Mouse (Mus musculus): Measurements from ENCODE around the gene Gramd4. TPM values are rescaled to one million over a fixed set of nuclear protein-coding genes. Genes with fewer than 3 reads are reported as not detected.
A peak's percentile ranks its signal among the peaks of the same experiment; 100 is the strongest.

The Gramd4 gene
- polyA plus RNA-seq, 1 experiment from 2014 or later, result 41.7 TPM

DNA sequence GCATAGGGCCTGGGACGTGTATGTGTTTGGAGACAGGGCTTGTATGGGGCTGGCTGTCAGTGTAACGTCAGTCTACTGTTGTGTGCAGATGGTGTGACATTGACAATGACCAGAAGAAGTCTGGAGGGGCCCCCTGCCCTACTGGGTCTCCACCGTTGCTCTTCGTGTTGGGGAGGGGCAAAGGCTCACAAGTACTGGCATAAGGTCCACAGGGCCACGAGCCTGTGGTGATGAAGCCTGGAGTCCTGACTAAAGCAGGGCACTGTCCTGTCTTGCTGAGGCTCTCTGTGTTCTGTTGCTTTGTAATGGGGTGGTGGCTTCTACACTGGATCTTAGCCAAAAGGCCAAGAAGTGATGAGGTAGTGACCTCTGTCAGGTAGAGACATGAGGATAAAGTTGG lies 20.4 kb downstream of the Gramd4 start:
- ATAC-seq (replicated peaks), result no peak

DNA sequence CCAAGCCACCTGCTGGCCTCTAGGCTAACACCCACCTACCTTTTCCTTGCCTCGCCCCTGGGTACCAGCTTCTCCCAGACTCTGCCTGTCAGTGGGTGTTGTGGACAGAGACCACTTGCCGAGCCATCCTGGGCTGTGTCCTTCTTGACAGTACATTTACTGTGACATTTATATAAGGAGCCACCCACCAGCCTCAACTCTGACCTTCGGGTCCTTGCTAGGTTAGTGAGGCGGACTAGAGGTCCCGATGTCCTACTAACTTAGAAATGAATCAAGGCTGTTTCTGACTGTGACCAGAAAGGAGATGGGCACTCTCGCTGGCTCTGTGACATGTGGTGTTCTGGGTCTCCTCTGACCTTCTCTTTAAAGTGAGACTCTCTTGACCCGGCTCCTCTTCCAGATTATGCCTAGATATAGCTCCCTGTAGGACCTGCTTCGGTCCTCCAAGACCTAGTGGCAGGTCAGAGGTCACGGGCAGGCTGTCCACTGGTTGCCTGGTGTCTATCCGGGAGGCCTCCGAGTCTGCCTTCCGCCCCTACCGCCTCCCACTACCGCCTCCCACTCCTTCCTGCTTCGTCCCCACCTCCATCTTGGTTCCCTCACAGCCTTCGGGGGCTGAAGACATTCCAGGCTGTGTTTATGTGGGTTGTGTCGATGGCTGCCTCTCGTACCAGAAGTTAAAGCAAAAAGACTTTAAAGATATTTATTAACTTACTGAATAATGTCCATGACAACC lies 21.2 kb downstream of the Gramd4 start:
- no peak overlapping the region for H3K4me2 ChIP-seq
- H3K4me1 ChIP-seq, result peaks cover 29% of the 10 kb centered on the region
- no peaks in the 10 kb centered on the region for H3K36me3 ChIP-seq (replicated peaks)
- no peak for ATAC-seq (replicated peaks)
- H3K27ac ChIP-seq, result no peak overlapping the region
- WGBS, result 77% methylated on average over 18 of the region's 18 CpGs
- H3K9ac ChIP-seq, result no peak overlapping the region
- H3K4me3 ChIP-seq, result no peak overlapping the region
- no peaks in the 10 kb centered on the region for H3K27me3 ChIP-seq (replicated peaks)
- no peaks in the 10 kb centered on the region for H3K9me3 ChIP-seq

More for the DNA sequence above, 20.4 kb downstream of the Gramd4 start:
- no peak overlapping the region for H3K4me3 ChIP-seq
- H3K9ac ChIP-seq, result no peak overlapping the region
- no peak overlapping the region for H3K27ac ChIP-seq
- H3K4me1 ChIP-seq, result peaks cover 22% of the 10 kb centered on the region
- WGBS, result 85% methylated on average over 5 of the region's 5 CpGs
- no peaks in the 10 kb centered on the region for H3K36me3 ChIP-seq (replicated peaks)
- no peak overlapping the region for H3K4me2 ChIP-seq
- H3K9me3 ChIP-seq, result no peaks in the 10 kb centered on the region
- H3K27me3 ChIP-seq (replicated peaks), result no peaks in the 10 kb centered on the region

DNA sequence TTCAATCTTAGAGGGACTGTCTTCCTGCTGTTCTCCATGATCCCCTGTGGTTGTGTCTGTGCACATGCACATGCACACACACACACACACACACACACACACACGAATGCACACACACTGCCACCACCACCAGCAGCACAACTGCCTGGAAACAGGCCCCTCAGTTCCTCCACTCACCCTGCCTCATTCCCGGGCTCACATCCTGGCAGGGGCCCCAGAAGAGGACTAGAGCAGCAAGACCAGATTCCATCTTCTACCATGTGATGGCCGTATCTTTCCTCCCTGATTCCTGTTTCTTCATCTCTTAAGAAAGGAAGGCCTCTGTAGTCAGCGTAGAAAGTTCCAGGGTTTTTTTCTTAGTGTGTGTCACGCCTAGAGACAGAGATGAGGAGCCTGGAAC lies 22.0 kb downstream of the Gramd4 start:
- ATAC-seq (replicated peaks), result no peak
- Histone ChIP-seq H3K9me3 (no peaks in the 10 kb centered on the region), H3K9ac (no peak overlapping the region), H3K4me2 (no peak overlapping the region), H3K4me3 (no peak overlapping the region), H3K36me3 (replicated peaks) (no peaks in the 10 kb centered on the region), H3K27me3 (replicated peaks) (no peaks in the 10 kb centered on the region), H3K27ac (no peak overlapping the region), H3K4me1 (peaks cover 36% of the 10 kb centered on the region)
- 67% methylated on average over 5 of the region's 5 CpGs for WGBS

DNA sequence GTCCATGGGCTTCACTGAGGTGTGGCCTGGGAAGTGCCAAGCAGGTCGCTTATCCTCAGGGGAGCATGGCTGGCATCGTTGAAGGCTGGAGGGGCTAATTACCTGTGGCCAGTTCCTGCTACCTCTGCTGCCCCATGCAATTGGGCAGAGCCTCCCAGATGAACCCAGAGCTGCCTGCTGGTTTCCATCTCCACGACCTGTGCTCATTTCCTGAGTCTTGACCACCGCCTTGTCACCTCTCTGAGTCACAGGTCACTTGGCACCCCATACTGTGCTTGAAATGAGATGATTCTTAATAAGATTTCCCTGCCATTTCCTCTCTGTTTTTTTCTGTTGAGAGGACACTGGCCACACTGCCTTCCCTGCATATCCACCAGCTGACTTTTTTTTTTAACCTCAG lies 22.4 kb downstream of the Gramd4 start:
- Histone ChIP-seq H3K27ac (no peak overlapping the region), H3K9ac (no peak overlapping the region), H3K4me2 (no peak overlapping the region), H3K36me3 (replicated peaks) (no peaks in the 10 kb centered on the region), H3K4me3 (no peak overlapping the region), H3K27me3 (replicated peaks) (no peaks in the 10 kb centered on the region), H3K4me1 (peaks cover 40% of the 10 kb centered on the region), H3K9me3 (no peaks in the 10 kb centered on the region)
- no peak for ATAC-seq (replicated peaks)
- 81% methylated on average over 4 of the region's 4 CpGs for WGBS

DNA sequence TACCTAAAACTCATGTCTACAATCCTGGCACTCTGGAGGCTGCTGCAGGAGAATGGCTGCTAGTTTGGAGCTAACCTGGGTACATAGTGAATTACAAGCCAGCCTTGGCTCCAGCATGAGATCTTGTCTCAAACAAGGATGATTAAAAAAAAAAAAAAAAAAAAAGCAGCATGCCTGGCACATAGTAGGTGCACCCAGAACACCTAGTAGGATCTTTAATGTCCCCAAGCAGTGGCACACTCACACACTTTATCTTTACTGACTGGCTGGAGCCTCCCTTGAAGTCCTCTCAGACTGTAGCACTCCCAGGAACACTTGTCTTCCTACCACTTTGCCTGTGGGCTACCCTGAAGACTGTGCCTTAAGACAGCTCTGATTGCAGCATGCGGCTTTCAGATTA lies 22.9 kb downstream of the Gramd4 start:
- Histone ChIP-seq H3K4me1 (peaks cover 45% of the 10 kb centered on the region), H3K9ac (no peak overlapping the region), H3K27ac (no peak overlapping the region), H3K27me3 (replicated peaks) (no peaks in the 10 kb centered on the region), H3K9me3 (no peaks in the 10 kb centered on the region), H3K36me3 (replicated peaks) (no peaks in the 10 kb centered on the region), H3K4me2 (no peak overlapping the region), H3K4me3 (no peak overlapping the region)
- 85% methylated on average over 1 of the region's 1 CpGs for WGBS
- ATAC-seq (replicated peaks), result no peak

DNA sequence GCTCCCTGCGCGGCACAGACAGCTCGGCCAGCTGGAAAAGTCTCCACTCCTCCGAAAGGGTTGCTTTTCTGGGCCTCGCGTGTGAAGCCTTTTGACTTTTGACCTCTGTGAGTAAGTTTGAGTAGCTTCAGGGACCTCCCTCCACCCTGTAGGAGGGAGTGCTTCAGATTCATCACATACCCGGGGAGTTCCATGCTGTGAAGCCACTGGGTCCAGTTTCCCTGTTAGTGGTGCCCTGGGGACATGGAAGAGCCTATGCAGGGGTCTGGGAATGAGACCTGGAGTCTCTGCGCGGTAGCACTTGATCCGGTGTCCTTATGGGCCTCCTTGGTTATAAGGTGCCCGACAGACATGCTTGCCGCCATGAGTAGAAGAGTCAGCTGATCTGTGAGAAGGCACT lies 24.2 kb downstream of the Gramd4 start:
- Histone ChIP-seq H3K4me3 (no peak overlapping the region), H3K4me2 (no peak overlapping the region), H3K4me1 (peaks cover 57% of the 10 kb centered on the region), H3K9ac (no peak overlapping the region), H3K27ac (no peak overlapping the region), H3K36me3 (replicated peaks) (no peaks in the 10 kb centered on the region), H3K27me3 (replicated peaks) (no peaks in the 10 kb centered on the region), H3K9me3 (no peaks in the 10 kb centered on the region)
- no peak for ATAC-seq (replicated peaks)
- WGBS, result 45% methylated on average over 12 of the region's 12 CpGs

DNA sequence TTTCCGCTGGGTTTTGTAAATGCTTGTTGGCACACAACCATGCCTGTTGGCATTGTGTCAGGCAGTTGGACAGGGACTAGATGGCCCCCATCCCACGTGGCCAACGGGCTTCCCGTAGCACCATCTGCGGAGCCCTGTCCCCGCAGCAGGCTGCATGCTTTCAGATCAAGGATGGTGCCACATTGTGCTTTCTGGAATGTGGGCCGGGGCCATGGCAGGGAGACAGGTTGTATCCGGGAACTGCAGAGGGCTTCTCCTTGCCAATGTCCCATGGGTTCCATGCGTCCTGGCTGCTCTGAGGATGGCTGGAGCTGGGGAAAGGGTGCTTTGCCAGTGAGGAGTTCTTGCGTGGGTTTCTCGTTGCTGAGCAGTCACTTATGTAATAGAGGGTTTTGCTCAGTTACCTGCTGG lies 25.1 kb downstream of the Gramd4 start:
- WGBS, result 76% methylated on average over 11 of the region's 11 CpGs
- Histone ChIP-seq H3K27ac (no peak overlapping the region), H3K27me3 (replicated peaks) (no peaks in the 10 kb centered on the region), H3K4me1 (peaks cover 67% of the 10 kb centered on the region), H3K9ac (no peak overlapping the region), H3K4me3 (no peak overlapping the region), H3K9me3 (no peaks in the 10 kb centered on the region), H3K36me3 (replicated peaks) (no peaks in the 10 kb centered on the region), H3K4me2 (no peak overlapping the region)
- no peak for ATAC-seq (replicated peaks)

DNA sequence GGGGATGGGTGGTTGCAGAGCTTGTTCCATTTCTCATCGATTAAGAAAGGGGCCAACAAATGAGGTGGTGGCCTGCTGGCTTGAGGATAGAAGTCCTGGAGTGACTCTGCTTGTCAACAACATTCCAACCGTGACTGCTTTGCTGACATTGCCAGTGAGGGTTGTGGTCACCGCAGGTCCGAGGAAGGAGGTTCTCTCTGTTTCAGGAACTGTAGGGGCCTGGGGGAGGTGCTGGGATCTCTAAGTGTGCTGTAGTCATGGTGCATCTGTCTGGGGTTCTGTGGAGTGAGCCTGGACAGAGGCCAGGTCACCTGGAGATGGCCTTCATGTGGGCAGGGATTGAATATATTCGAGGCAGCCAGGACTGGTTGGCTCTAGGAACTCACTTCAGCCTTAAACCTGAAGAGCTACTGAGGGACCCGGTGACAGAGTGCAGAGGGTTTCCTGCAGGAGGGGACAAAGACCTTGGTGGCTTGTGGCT lies 25.8 kb downstream of the Gramd4 start:
- H3K4me1 ChIP-seq, result peaks cover 74% of the 10 kb centered on the region
- H3K4me3 ChIP-seq, result no peak overlapping the region
- no peaks in the 10 kb centered on the region for H3K9me3 ChIP-seq
- H3K9ac ChIP-seq, result no peak overlapping the region
- WGBS, result 40% methylated on average over 6 of the region's 6 CpGs
- ATAC-seq (replicated peaks), result no peak
- no peaks in the 10 kb centered on the region for H3K36me3 ChIP-seq (replicated peaks)
- no peak overlapping the region for H3K4me2 ChIP-seq
- no peaks in the 10 kb centered on the region for H3K27me3 ChIP-seq (replicated peaks)
- no peak overlapping the region for H3K27ac ChIP-seq

DNA sequence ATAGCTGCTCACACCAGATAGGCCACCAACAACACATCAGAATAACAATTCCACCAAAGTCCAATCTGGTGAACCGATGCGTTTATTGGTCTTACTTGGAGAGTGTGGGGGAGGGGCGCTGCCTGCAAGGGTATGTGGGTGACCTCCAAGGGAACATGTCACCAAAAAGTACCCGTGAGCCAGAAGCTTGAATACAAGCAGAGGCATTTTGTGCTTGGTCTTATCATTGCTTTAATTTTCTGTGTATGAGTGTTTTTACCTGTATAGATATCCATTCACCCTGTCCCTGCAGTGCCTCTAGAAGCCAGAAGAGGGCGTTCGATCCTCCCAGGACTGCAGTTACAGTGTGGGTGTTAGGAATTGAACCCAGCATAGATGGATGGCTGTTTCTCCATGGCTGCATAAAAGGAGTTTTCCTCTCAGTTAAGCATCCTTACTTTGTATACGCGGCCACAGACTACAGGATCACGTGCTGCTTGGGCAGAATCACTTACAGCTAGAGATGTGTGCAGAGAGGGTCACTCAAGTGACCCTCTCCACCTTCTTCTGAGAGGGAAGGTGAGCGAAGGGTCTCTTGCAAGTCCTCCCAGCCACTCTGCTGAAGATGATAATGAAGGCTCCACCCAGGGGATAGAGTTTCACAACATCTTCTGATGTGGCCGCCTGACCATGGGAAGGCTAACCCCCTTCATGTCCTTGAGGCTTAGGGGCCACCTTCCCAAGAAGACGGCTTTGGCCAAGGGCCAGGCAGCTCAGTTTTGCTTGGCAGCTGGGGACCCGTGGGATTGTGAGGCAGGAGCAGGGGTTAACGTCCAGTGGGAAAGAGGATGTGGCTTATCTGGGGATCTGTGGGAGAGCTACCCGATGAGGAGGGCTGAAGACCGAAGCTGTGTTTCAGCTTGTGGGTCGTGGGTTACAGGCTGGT lies 28.1 kb downstream of the Gramd4 start:
- H3K27ac ChIP-seq, result peak overlapping the region; percentile 84
- no peak overlapping the region for H3K4me3 ChIP-seq
- no peaks in the 10 kb centered on the region for H3K27me3 ChIP-seq (replicated peaks)
- ATAC-seq (replicated peaks), result peak; percentile 13; the same call in 1 of the 2 replicates
- H3K4me2 ChIP-seq, result peak overlapping the region; percentile 3; the same call in 1 of the 2 replicates
- WGBS, result 25% methylated on average over 17 of the region's 17 CpGs
- no peaks in the 10 kb centered on the region for H3K36me3 ChIP-seq (replicated peaks)
- H3K9me3 ChIP-seq, result no peaks in the 10 kb centered on the region
- H3K9ac ChIP-seq, result no peak overlapping the region
- peaks cover 91% of the 10 kb centered on the region for H3K4me1 ChIP-seq

DNA sequence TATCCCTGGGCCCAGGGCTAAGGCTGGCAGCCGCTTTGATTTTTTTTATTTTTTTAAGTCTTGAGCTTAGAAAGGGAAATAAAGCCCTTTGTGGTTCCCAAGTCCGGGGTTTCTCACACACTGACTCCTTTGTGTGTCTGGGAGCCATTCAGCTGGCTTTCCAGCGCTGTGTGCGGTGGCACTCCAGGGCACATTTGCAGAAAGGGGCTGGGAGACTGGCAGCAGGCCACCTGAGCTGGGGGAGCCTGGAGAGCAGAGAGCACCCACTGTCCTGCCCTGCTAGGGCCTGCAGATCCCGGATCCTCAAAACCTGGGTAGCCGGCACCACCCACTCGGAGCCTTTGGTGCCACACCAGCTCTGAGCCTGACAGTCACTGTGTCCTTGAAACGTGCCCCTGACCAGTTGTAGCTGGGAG lies 28.8 kb downstream of the Gramd4 start:
- Histone ChIP-seq H3K27ac (peak overlapping the region; percentile 84), H3K4me3 (no peak overlapping the region), H3K9me3 (no peaks in the 10 kb centered on the region), H3K36me3 (replicated peaks) (no peaks in the 10 kb centered on the region), H3K27me3 (replicated peaks) (no peaks in the 10 kb centered on the region), H3K4me1 (peaks cover 85% of the 10 kb centered on the region), H3K4me2 (peak overlapping the region; percentile 3; the same call in 1 of the 2 replicates), H3K9ac (no peak overlapping the region)
- peak; percentile 53 for ATAC-seq (replicated peaks)
- WGBS, result 25% methylated on average over 8 of the region's 8 CpGs

DNA sequence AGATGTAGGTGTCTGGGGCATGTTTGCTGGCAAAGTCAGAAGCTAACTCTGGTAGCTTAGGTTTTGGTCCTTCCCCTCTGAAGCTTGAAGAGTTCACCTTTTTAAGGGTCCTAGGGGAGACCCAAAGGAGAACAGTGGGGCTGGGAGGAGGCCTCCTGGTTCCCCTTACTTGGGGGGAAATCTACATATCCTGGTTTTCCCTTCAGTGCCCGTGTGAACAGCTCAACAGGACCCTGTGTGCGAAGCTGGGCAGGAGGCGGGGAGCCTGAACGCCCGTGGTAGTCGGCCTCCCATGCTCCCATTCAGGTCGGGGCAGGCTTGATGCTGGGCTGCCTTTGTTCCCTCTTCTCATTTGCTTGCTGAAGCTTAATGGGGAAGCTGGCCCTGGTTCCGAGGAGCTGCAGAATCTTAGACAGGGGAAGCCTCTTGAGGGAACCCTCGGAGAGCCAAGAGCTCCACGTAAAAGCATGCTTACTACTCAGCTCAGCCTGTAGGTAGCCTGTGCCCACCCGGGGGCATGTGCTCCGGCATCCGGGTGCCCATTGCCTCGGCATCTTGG lies 30.2 kb downstream of the Gramd4 start:
- ATAC-seq (replicated peaks), result 0 out of 2 replicates have a peak, but pooled peaks have one; percentile 20
- Histone ChIP-seq H3K4me3 (no peak overlapping the region), H3K4me1 (peaks cover 72% of the 10 kb centered on the region), H3K4me2 (no peak overlapping the region), H3K27me3 (replicated peaks) (no peaks in the 10 kb centered on the region), H3K27ac (peak overlapping the region; percentile 84), H3K9ac (no peak overlapping the region), H3K36me3 (replicated peaks) (no peaks in the 10 kb centered on the region), H3K9me3 (no peaks in the 10 kb centered on the region)
- WGBS, result 19% methylated on average over 14 of the region's 14 CpGs

DNA sequence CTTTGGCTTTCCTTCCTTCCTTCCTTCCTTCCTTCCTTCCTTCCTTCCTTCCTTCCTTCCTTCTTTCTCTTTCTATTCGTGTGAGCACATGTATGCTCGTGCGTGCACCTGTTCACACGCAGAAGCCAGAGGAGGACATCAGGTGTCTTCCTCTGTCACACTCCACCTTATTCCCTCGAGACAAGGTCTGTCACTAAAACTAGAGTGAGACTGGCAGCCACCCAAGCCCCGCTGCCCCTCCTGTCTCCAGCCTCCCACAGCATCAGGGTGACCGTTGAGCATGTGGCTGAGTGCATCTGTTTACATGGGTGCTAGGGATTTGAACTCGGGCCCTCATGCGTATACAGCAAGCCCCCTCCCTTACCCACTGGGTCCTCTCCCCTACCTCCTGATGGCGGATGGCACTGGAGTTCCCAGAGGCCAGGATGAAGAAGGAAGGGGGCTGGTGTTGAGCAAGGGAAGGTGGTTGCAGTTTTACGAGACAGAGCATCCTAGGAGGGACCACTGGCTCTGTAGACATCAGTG lies 30.8 kb downstream of the Gramd4 start:
- no peaks in the 10 kb centered on the region for H3K27me3 ChIP-seq (replicated peaks)
- H3K36me3 ChIP-seq (replicated peaks), result no peaks in the 10 kb centered on the region
- peak overlapping the region; percentile 84 for H3K27ac ChIP-seq
- peaks cover 65% of the 10 kb centered on the region for H3K4me1 ChIP-seq
- no peak for ATAC-seq (replicated peaks)
- H3K4me2 ChIP-seq, result no peak overlapping the region
- H3K9ac ChIP-seq, result no peak overlapping the region
- H3K9me3 ChIP-seq, result no peaks in the 10 kb centered on the region
- 84% methylated on average over 11 of the region's 11 CpGs for WGBS
- H3K4me3 ChIP-seq, result no peak overlapping the region

All from midbrain, embryonic 15.5 days (tissue).